Mouse (Mus musculus) spleen, adult 2 months (tissue): Measurements from ENCODE around the gene Klhl24. TPM values are rescaled to one million over a fixed set of nuclear protein-coding genes. Genes with fewer than 3 reads are reported as not detected.
A peak's percentile ranks its signal among the peaks of the same experiment; 100 is the strongest.

Source experiments
- DNase-seq, 2 experiments: peaks; one replicate each; pipeline versions ENCODE4 v3.0.0 to v3.0.0-alpha.2; 2012 to 2021; ENCODE audit warnings: low spot score in 2 of 2, low read depth in 1 of 2
- H3K27ac ChIP-seq: fragments of 200-500 bp; 2 replicates; pipeline ENCODE4 v1.5.1; 2012; ENCODE audit warnings: low read length, inconsistent platforms; ENCODE audit not compliant: insufficient read depth
- H3K27me3 ChIP-seq: fragments of 200-500 bp; 2 replicates; pipeline ENCODE4 v1.6.1; 2012; ENCODE audit warnings: mild to moderate bottlenecking, moderate library complexity, low read length, inconsistent platforms; ENCODE audit not compliant: control insufficient read depth, insufficient read depth
- H3K36me3 ChIP-seq: fragments of 200-500 bp; 2 replicates; pipeline ENCODE4 v1.6.1; 2012; ENCODE audit warnings: mild to moderate bottlenecking, low read length, inconsistent platforms; ENCODE audit not compliant: control insufficient read depth, insufficient read depth
- H3K4me1 ChIP-seq: fragments of 200-500 bp; 2 replicates; pipeline ENCODE4 v1.6.1; 2011; ENCODE audit warnings: inconsistent platforms; ENCODE audit not compliant: control insufficient read depth, insufficient read depth, insufficient read length
- H3K4me3 ChIP-seq: fragments of 200-500 bp; 2 replicates; pipeline ENCODE4 v1.5.1; 2011; ENCODE audit warnings: mild to moderate bottlenecking, inconsistent platforms; ENCODE audit not compliant: insufficient read depth, insufficient read length; ENCODE audit errors: extremely low read depth
- CTCF ChIP-seq: fragments of 200-500 bp; IDR thresholded peaks from 2 replicates; pipeline ENCODE4 v1.5.1; 2011; ENCODE audit warnings: mild to moderate bottlenecking, inconsistent platforms; ENCODE audit not compliant: insufficient read depth, insufficient read length, insufficient replicate concordance; ENCODE audit errors: extremely low read depth
- POLR2A ChIP-seq: fragments of 200-500 bp; IDR thresholded peaks from 2 replicates; pipeline ENCODE4 v1.6.1; 2011; ENCODE audit warnings: low read depth, low read length, inconsistent platforms
- WGBS: fragments of 180-500 bp; shearing (Covaris S2); methylation state at CpG from one replicate; pipeline ENCODE4 v1.1.7; 2018; 5-methylcytosine and 5-hydroxymethylcytosine counted together
- polyA plus RNA-seq: library from polyadenylated mRNA; depleted of rRNA; stranded (reverse); fragments of >200 nt; gene quantifications from 2 replicates; pipeline ENCODE4 v1.2.3, GENCODE M21; 2012

Gene Klhl24
- polyA plus RNA-seq, 1 experiment, result 12.1 TPM

GRCm38 (mm10) chr16:20085250-20085905, 12.0 kb upstream of the Klhl24 start:
- no peak for TF ChIP-seq POLR2A
- TF ChIP-seq CTCF, result no peak

GRCm38 (mm10) chr16:20086976-20087375, 10.4 kb upstream of the Klhl24 start:
- no peak overlapping the region for H3K4me3 ChIP-seq
- H3K36me3 ChIP-seq, result no peaks in the 10 kb centered on the region
- no peaks in the 10 kb centered on the region for H3K27me3 ChIP-seq
- no peak overlapping the region for H3K27ac ChIP-seq
- peaks cover 8% of the 10 kb centered on the region; the same call in 1 of the 2 replicates for H3K4me1 ChIP-seq
- DNase-seq, result no peak
- WGBS, result 90% methylated on average over 5 of the region's 5 CpGs
- TF ChIP-seq POLR2A, result no peak

More at GRCm38 (mm10) chr16:20085250-20085905, 12.0 kb upstream of the Klhl24 start:
- H3K27me3 ChIP-seq, result no peaks in the 10 kb centered on the region
- no peak for DNase-seq
- 40% methylated on average over 5 of the region's 5 CpGs for WGBS
- H3K36me3 ChIP-seq, result no peaks in the 10 kb centered on the region
- H3K4me3 ChIP-seq, result no peak overlapping the region
- H3K27ac ChIP-seq, result peak overlapping the region; percentile 62
- H3K4me1 ChIP-seq, result peaks cover 8% of the 10 kb centered on the region; the same call in 1 of the 2 replicates

GRCm38 (mm10) chr16:20089636-20090035, 7.7 kb upstream of the Klhl24 start:
- no peaks in the 10 kb centered on the region for H3K27me3 ChIP-seq
- H3K27ac ChIP-seq, result no peak overlapping the region
- WGBS, result 89% methylated on average over 3 of the region's 3 CpGs
- no peak for TF ChIP-seq CTCF
- TF ChIP-seq POLR2A, result no peak
- H3K36me3 ChIP-seq, result no peaks in the 10 kb centered on the region
- no peak overlapping the region for H3K4me3 ChIP-seq
- DNase-seq, result no peak
- H3K4me1 ChIP-seq, result peaks cover 8% of the 10 kb centered on the region; the same call in 1 of the 2 replicates

- Histone ChIP-seq H3K4me3 (no peak overlapping the region), H3K36me3 (no peaks in the 10 kb centered on the region), H3K27me3 (no peaks in the 10 kb centered on the region), H3K4me1 (peaks cover 8% of the 10 kb centered on the region; the same call in 1 of the 2 replicates), H3K27ac (no peak overlapping the region)
- 54% methylated on average over 5 of the region's 5 CpGs for WGBS
- no peak for TF ChIP-seq CTCF
- no peak for TF ChIP-seq POLR2A
- no peak for DNase-seq
Measured at GRCm38 (mm10) chr16:20090921-20091575, 6.3 kb upstream of the Klhl24 start.

- Histone ChIP-seq H3K36me3 (peaks cover 1% of the 10 kb centered on the region; the same call in 1 of the 2 replicates), H3K27ac (no peak overlapping the region), H3K4me3 (no peak overlapping the region), H3K27me3 (no peaks in the 10 kb centered on the region), H3K4me1 (peaks cover 2% of the 10 kb centered on the region)
- 84% methylated on average over 2 of the region's 2 CpGs for WGBS
- TF ChIP-seq POLR2A (no peak), CTCF (no peak)
- no peak for DNase-seq
Measured at GRCm38 (mm10) chr16:20095966-20096365, 1.4 kb upstream of the Klhl24 start.

- peak; percentile 88 to 95 for DNase-seq
- Histone ChIP-seq H3K4me1 (peaks cover 2% of the 10 kb centered on the region), H3K27me3 (no peaks in the 10 kb centered on the region), H3K27ac (peak overlapping the region; percentile 99), H3K36me3 (peaks cover 1% of the 10 kb centered on the region; the same call in 1 of the 2 replicates), H3K4me3 (peak overlapping the region; percentile 93)
- under 1% methylated on average over 61 of the region's 61 CpGs for WGBS
- TF ChIP-seq CTCF (no peak), POLR2A (no peak)
Measured at GRCm38 (mm10) chr16:20097711-20098374, 501 bp downstream of the Klhl24 start.
